Mouse (Mus musculus) CH12.LX (cell line): ENCODE data around the gene Acmsd. TPM values are rescaled to one million over a fixed set of nuclear protein-coding genes. Genes with fewer than 3 reads are reported as not detected.

Experiments
- DNase-seq: peaks from one replicate; pipeline ENCODE4 v3.0.0-alpha.2; 2013; ENCODE audit errors: extremely low read depth
- H3K27ac ChIP-seq: 2 replicates; pipeline ENCODE4 v1.5.1; 2012; ENCODE audit warnings: low read depth, mild to moderate bottlenecking, control low read depth, moderate library complexity; ENCODE audit not compliant: insufficient read depth
- H3K27me3 ChIP-seq: replicated peaks from 2 replicates; pipeline ENCODE3; 2012; ENCODE audit warnings: inconsistent platforms
- H3K36me3 ChIP-seq, 2 experiments: replicated peaks in 1 of 2; 2 replicates each; pipeline versions ENCODE3 to v1.6.1; 2012; ENCODE audit warnings: inconsistent platforms in 1 of 2, low read length in 1 of 2, mild to moderate bottlenecking in 1 of 2, mixed read lengths in 1 of 2, moderate library complexity in 1 of 2; ENCODE audit not compliant: control insufficient read depth in 1 of 2, insufficient read depth in 1 of 2
- H3K4me1 ChIP-seq, 2 experiments: 2 replicates each; pipeline ENCODE4 v1.6.1; 2012; ENCODE audit warnings: inconsistent platforms in 1 of 2, moderate library complexity in 1 of 2; ENCODE audit not compliant: insufficient read depth in 2 of 2, control insufficient read depth in 1 of 2
- H3K4me2 ChIP-seq: 2 replicates; pipeline ENCODE4 v1.6.1; 2012; ENCODE audit warnings: low read depth, mild to moderate bottlenecking, control low read depth; ENCODE audit not compliant: poor library complexity, insufficient read depth, severe bottlenecking
- H3K4me3 ChIP-seq, 3 experiments: fragments of 150-350 bp in 1 of 3; sonication (generic) in 1 of 3; replicated peaks in 1 of 3; 2 replicates each; pipeline versions ENCODE3 to v1.5.1; 2011 to 2012; ENCODE audit warnings: low read depth in 2 of 3, low read length in 2 of 3, mild to moderate bottlenecking in 2 of 3, moderate library complexity in 2 of 3, control low read depth in 1 of 3, improper control_type of control experiment in 1 of 3, inconsistent platforms in 1 of 3, mixed read lengths in 1 of 3; ENCODE audit not compliant: poor library complexity in 1 of 3
- H3K79me2 ChIP-seq: replicated peaks from 2 replicates; pipeline ENCODE4 v1.6.1; 2012; ENCODE audit warnings: mild to moderate bottlenecking, moderate library complexity; ENCODE audit not compliant: control insufficient read depth, poor library complexity, insufficient read depth, severe bottlenecking; ENCODE audit errors: extremely low read depth
- H3K9ac ChIP-seq: 2 replicates; pipeline ENCODE4 v1.6.1; 2012; ENCODE audit warnings: low read depth, mild to moderate bottlenecking, control low read depth, moderate library complexity; ENCODE audit not compliant: insufficient read depth
- H3K9me3 ChIP-seq: replicated peaks from 2 replicates; pipeline ENCODE3; 2012; ENCODE audit warnings: low read length, inconsistent platforms, mixed read lengths
- CHD1 ChIP-seq: IDR thresholded peaks from 2 replicates; pipeline ENCODE4 v1.6.1; 2012; ENCODE audit warnings: low read depth, low read length, improper control_type of control experiment, inconsistent platforms
- CHD2 ChIP-seq: IDR thresholded peaks from 2 replicates; pipeline ENCODE4 v1.6.1; 2011; ENCODE audit warnings: low read length, improper control_type of control experiment
- CTCF ChIP-seq, 2 experiments: IDR thresholded peaks in 1 of 2; conservative IDR thresholded peaks in 1 of 2; 2 replicates each; pipeline ENCODE4 v1.5.1; 2011 to 2012; ENCODE audit warnings: low read depth in 2 of 2, low read length in 2 of 2, improper control_type of control experiment in 1 of 2, inconsistent platforms in 1 of 2, mild to moderate bottlenecking in 1 of 2, moderate library complexity in 1 of 2
- ETS1 ChIP-seq: conservative IDR thresholded peaks from 2 replicates; pipeline ENCODE4 v1.6.1; 2012; ENCODE audit warnings: low read depth, mild to moderate bottlenecking, inconsistent platforms, low read length, improper control_type of control experiment, moderate library complexity
- MEF2A ChIP-seq: IDR thresholded peaks from 2 replicates; pipeline ENCODE4 v1.6.1; 2014; ENCODE audit warnings: low read depth, mild to moderate bottlenecking, inconsistent platforms, low read length, improper control_type of control experiment, borderline replicate concordance
- MXI1 ChIP-seq: IDR thresholded peaks from 2 replicates; pipeline ENCODE4 v1.6.1; 2011; ENCODE audit warnings: mild to moderate bottlenecking, low read depth, low read length, improper control_type of control experiment
- MYC ChIP-seq: IDR thresholded peaks from 2 replicates; pipeline ENCODE4 v1.6.1; 2011; ENCODE audit warnings: low read depth, mild to moderate bottlenecking, improper control_type of control experiment, low read length
- NELFE ChIP-seq: IDR thresholded peaks from 2 replicates; pipeline ENCODE4 v1.6.1; 2011; ENCODE audit warnings: low read depth, low read length, improper control_type of control experiment
- POLR2A ChIP-seq: IDR thresholded peaks from 2 replicates; pipeline ENCODE4 v1.6.1; 2011; ENCODE audit warnings: low read depth, mild to moderate bottlenecking, improper control_type of control experiment, low read length
- POLR2AphosphoS2 ChIP-seq: IDR thresholded peaks from 2 replicates; pipeline ENCODE4 v1.6.1; 2011; ENCODE audit warnings: low read depth, low read length, improper control_type of control experiment
- RAD21 ChIP-seq: IDR thresholded peaks from 2 replicates; pipeline ENCODE4 v1.6.1; 2011; ENCODE audit warnings: low read depth, mild to moderate bottlenecking, low read length, improper control_type of control experiment, moderate library complexity
- RCOR1 ChIP-seq: conservative IDR thresholded peaks from 2 replicates; pipeline ENCODE4 v1.6.1; 2012; ENCODE audit warnings: low read depth, mild to moderate bottlenecking, inconsistent platforms, low read length, improper control_type of control experiment
- SMC3 ChIP-seq: IDR thresholded peaks from 2 replicates; pipeline ENCODE4 v1.6.1; 2011; ENCODE audit warnings: low read depth, low read length, improper control_type of control experiment
- UBTF ChIP-seq: IDR thresholded peaks from 2 replicates; pipeline ENCODE4 v1.6.1; 2012; ENCODE audit warnings: low read depth, mild to moderate bottlenecking, inconsistent platforms, low read length, improper control_type of control experiment, moderate library complexity
- USF2 ChIP-seq: conservative IDR thresholded peaks from 2 replicates; pipeline ENCODE4 v1.6.1; 2011; ENCODE audit warnings: low read depth, low read length, improper control_type of control experiment
- ZC3H11A ChIP-seq: IDR thresholded peaks from 2 replicates; pipeline ENCODE4 v1.6.1; 2012; ENCODE audit warnings: low read depth, mild to moderate bottlenecking, inconsistent platforms, low read length, improper control_type of control experiment
- ZKSCAN1 ChIP-seq: IDR thresholded peaks from 2 replicates; pipeline ENCODE4 v1.6.1; 2012; ENCODE audit warnings: low read depth, inconsistent platforms, low read length, improper control_type of control experiment, borderline replicate concordance
- ZNF384 ChIP-seq: IDR thresholded peaks from 2 replicates; pipeline ENCODE4 v1.6.1; 2012; ENCODE audit warnings: low read depth, low read length, improper control_type of control experiment, inconsistent platforms
- dilution Hi-C: fragments of 300-500 bp; cut with MboI; formaldehyde crosslinking; loops from 2 replicates; pipeline ENCODE4 v1.14.3; 2020; ENCODE audit warnings: low sequenced_read_pairs; ENCODE audit not compliant: extremely low pct_unique_long_range_greater_than_20kb, extremely low pct_ligation_motif_present
- in situ Hi-C: fragments of 300-500 bp; cut with MboI; formaldehyde crosslinking; loops from 3 replicates; pipeline ENCODE4 v1.14.3; 2019; ENCODE audit warnings: low sequenced_read_pairs, low pct_ligation_motif_present, low pct_unique_long_range_greater_than_20kb, mixed read lengths
- polyA plus RNA-seq: library from polyadenylated mRNA; unstranded; fragments of >175 nt; gene quantifications from 2 replicates; pipeline ENCODE4 v1.2.1, GENCODE M21; 2012; ENCODE audit warnings: low read depth; ENCODE audit not compliant: insufficient read length
- total RNA-seq, 2 experiments: library from RNA; depleted of rRNA; stranded (reverse); fragments of 300-350 nt in 1 of 2; fragments of >200 nt in 1 of 2; gene quantifications; 2 replicates each; pipeline ENCODE4 v1.2.3; 2012 to 2014

The Acmsd gene
- total and polyA plus RNA-seq, 3 experiments, result not detected

- TF ChIP-seq ZKSCAN1 (no peak), POLR2AphosphoS2 (no peak)
- DNase-seq, result no peak
- H3K4me3 ChIP-seq, result no peak overlapping the region
- H3K79me2 ChIP-seq, result peaks cover 45% of the 10 kb centered on the region
- peaks cover 26 to 69% of the 10 kb centered on the region in 2 experiments for H3K36me3 ChIP-seq
- dilution Hi-C loops (no loop called here), in situ Hi-C loops (no loop called here)
- no peaks in the 10 kb centered on the region for H3K27me3 ChIP-seq
- peaks cover 8 to 30% of the 10 kb centered on the region in 2 experiments for H3K4me1 ChIP-seq
- H3K9ac ChIP-seq, result no peak overlapping the region
- H3K27ac ChIP-seq, result no peak overlapping the region
- H3K4me2 ChIP-seq, result no peak overlapping the region
- no peaks in the 10 kb centered on the region for H3K9me3 ChIP-seq
Observed at GRCm38 (mm10) chr1:127795087-127795769, 66.0 kb downstream of the Acmsd start.

- H3K9ac ChIP-seq, result no peak overlapping the region
- no peaks in the 10 kb centered on the region for H3K9me3 ChIP-seq
- peaks cover 11 to 40% of the 10 kb centered on the region in 2 experiments for H3K4me1 ChIP-seq
- H3K4me2 ChIP-seq, result no peak overlapping the region
- no peak for DNase-seq
- H3K27me3 ChIP-seq, result no peaks in the 10 kb centered on the region
- H3K36me3 ChIP-seq, result peaks cover 26 to 69% of the 10 kb centered on the region in 2 experiments
- in situ Hi-C loops, result no loop called here
- peaks cover 36% of the 10 kb centered on the region for H3K79me2 ChIP-seq
- dilution Hi-C loops, result no loop called here
- no peak for TF ChIP-seq ZKSCAN1
- H3K4me3 ChIP-seq, result no peak overlapping the region
- H3K27ac ChIP-seq, result no peak overlapping the region; the same call in 1 of the 2 replicates
Observed at GRCm38 (mm10) chr1:127796341-127796740, 67.1 kb downstream of the Acmsd start.

- no peaks in the 10 kb centered on the region for H3K27me3 ChIP-seq
- H3K79me2 ChIP-seq, result peaks cover 32% of the 10 kb centered on the region
- peaks cover 11 to 44% of the 10 kb centered on the region in 2 experiments for H3K4me1 ChIP-seq
- TF ChIP-seq RCOR1 (no peak), ZKSCAN1 (no peak)
- H3K4me2 ChIP-seq, result no peak overlapping the region
- dilution Hi-C loops, result no loop called here
- DNase-seq, result no peak
- no peaks in the 10 kb centered on the region for H3K9me3 ChIP-seq
- H3K27ac ChIP-seq, result no peak overlapping the region; the same call in 1 of the 2 replicates
- no peak overlapping the region for H3K4me3 ChIP-seq
- in situ Hi-C loops, result no loop called here
- no peak overlapping the region for H3K9ac ChIP-seq
- H3K36me3 ChIP-seq, result peaks cover 26 to 68% of the 10 kb centered on the region in 2 experiments
Observed at GRCm38 (mm10) chr1:127796752-127797151, 67.5 kb downstream of the Acmsd start.

- dilution Hi-C loops (no loop called here), in situ Hi-C loops (no loop called here)
- Histone ChIP-seq H3K27me3 (no peaks in the 10 kb centered on the region), H3K9ac (no peak overlapping the region), H3K4me3 (no peak overlapping the region), H3K27ac (no peak overlapping the region), H3K9me3 (no peaks in the 10 kb centered on the region), H3K36me3 (peaks cover 38 to 65% of the 10 kb centered on the region in 2 experiments), H3K4me2 (no peak overlapping the region), H3K79me2 (peaks cover 5% of the 10 kb centered on the region), H3K4me1 (peaks cover 11 to 55% of the 10 kb centered on the region in 2 experiments)
- DNase-seq, result no peak
- TF ChIP-seq CTCF (conservative IDR thresholded peaks at IDR 0.05 in 1 of 2, IDR thresholded peaks at IDR 0.05 in 1 of 2; ENCODE audit: low read depth in 2 of 2, low read length in 2 of 2) (no peak), ETS1 (no peak), MYC (no peak), MXI1 (no peak), CHD2 (no peak), RCOR1 (no peak), RAD21 (no peak), USF2 (no peak), NELFE (no peak), CHD1 (no peak), MEF2A (no peak), ZC3H11A (no peak), POLR2A (no peak), UBTF (no peak), ZNF384 (no peak), SMC3 (no peak)
Observed at GRCm38 (mm10) chr1:127802916-127803315, 73.7 kb downstream of the Acmsd start.
